Mouse (Mus musculus): ENCODE results near the gene Obox6. TPM values are rescaled to one million over a fixed set of nuclear protein-coding genes. Genes with fewer than 3 reads are reported as not detected.

Obox6 gene
- polyA plus RNA-seq (2017; shearing (Covaris generic)) = not detected

DNA sequence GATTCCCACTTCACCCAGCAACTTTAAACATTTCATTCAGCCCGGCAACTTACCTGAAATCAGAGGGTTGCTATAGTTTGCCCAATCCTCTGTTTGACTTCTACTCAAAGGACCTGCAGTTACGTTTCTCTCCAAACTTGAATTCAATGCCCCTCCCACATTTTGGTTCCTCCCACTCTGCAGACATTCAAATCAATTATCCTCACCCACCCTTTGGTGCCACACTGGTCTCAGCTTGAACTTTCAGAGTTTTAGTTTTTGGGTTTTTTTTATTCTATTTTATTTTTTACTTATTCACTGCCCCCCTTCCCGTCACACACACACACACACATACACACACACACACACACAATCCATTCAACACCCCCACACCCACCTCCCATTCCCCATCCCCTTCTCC lies at the start of gene Obox6:
Obox6 (minus strand) TSS at position 101 of the 400 bp plus-strand sequence.

DNA sequence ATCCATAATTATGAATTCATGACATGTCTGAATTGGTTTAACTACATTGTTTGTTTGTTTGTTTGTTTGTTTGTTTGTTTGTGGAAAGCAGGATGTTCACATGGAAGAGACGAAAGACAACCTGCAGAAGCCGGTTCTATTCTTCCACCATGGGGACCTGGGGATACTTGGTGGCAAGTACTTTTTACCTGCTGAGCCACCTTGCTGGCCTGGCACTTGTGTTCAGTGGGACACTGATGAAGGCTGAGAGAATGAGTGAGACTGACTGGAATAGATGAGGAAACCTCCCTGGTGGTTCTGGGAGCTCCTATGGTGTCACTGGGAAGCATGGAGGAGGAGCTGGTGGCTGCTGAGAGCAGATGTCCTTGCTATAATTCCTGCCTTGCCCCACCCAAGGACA lies 42.8 kb upstream of the Obox6 start, which contains the start of gene Crxos:
Crxos (plus strand) TSS at position 301 of the 400 bp plus-strand sequence.

DNA sequence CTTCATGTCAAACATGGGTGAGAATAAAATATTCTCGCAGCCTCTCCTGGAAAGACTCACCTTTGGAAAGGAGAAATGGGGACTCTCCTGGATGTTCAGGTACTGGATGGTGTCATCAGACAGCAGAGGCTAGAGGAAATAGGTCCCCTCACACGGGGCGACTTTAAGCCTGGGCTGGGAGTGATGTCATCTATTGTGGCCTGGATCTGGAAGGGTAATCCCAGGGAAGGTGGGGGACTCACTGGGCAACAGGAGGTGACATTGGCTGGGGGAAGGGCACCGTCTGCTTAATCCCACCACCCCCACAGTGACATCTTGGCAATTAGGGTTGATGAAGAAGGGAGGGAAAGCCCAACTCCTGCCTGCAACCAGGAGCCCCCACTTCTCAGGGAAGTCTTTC lies 40.3 kb upstream of the Obox6 start, which contains the start of gene Crx:
Crx (minus strand) TSS at position 213 of the 400 bp plus-strand sequence.

Other genes with a start within 250 kb of the Obox6 start
- not detected for gene Obox3, start 199.8 kb downstream of the Obox6 start, polyA plus RNA-seq (2017; shearing (Covaris generic))
- gene Obox5, start 89.5 kb downstream of the Obox6 start, polyA plus RNA-seq (2017; shearing (Covaris generic)) = not detected
- not detected for gene Crx, start 40.3 kb upstream of the Obox6 start, polyA plus RNA-seq (2017; shearing (Covaris generic))
- not detected for gene Crxos, start 42.9 kb upstream of the Obox6 start, polyA plus RNA-seq (2017; shearing (Covaris generic))
- gene Selenow, start 82.7 kb upstream of the Obox6 start, polyA plus RNA-seq (2017; shearing (Covaris generic)) = 730 TPM
- gene Nop53, start 106.4 kb upstream of the Obox6 start, polyA plus RNA-seq (2017; shearing (Covaris generic)) = 377 TPM
- not detected for gene Ehd2, start 127.9 kb upstream of the Obox6 start, polyA plus RNA-seq (2017; shearing (Covaris generic))
- 5.4 TPM for gene Bicra, start 208.2 kb upstream of the Obox6 start, polyA plus RNA-seq (2017; shearing (Covaris generic))
- gene Zfp541, start 222.1 kb upstream of the Obox6 start, polyA plus RNA-seq (2017; shearing (Covaris generic)) = 0.06 TPM